Mouse (Mus musculus): ENCODE data around the gene Atp6v0e. TPM values are rescaled to one million over a fixed set of nuclear protein-coding genes. Genes with fewer than 3 reads are reported as not detected.

Gene Atp6v0e
- polyA plus RNA-seq, 1 experiment from 2014 or later = 492 TPM

- DNase-seq (ENCODE audit: low spot score) = peak; percentile 19
- no peaks in the 10 kb centered on the region for H3K9me3 ChIP-seq (replicated peaks; ENCODE audit: low read length)
- H3K4me3 ChIP-seq (replicated peaks; ENCODE audit: low read depth, low read length) = peak overlapping the region; percentile 84
- H3K4me2 ChIP-seq (ENCODE audit: low read length) = peak overlapping the region; percentile 57
- H3K27ac ChIP-seq = 0 out of 2 replicates have a peak overlapping the region, but pooled peaks have one; percentile 95
- H3K27me3 ChIP-seq (ENCODE audit: insufficient read depth, low read length) = no peaks in the 10 kb centered on the region
- H3K9ac ChIP-seq (ENCODE audit: low read depth, low read length) = 0 out of 2 replicates have a peak overlapping the region, but pooled peaks have one; percentile 76
- no peak for TF ChIP-seq CTCF (IDR thresholded peaks at IDR 0.05; ENCODE audit: low read depth)
- no peak; the same call in 1 of the 2 replicates for ATAC-seq (replicated peaks; ENCODE audit: low FRiP score, low read depth)
- H3K4me1 ChIP-seq (replicated peaks; ENCODE audit: insufficient read depth, low read length) = peaks cover 6% of the 10 kb centered on the region; the same call in 1 of the 2 replicates
- WGBS = 23% methylated on average over 7 of the region's 7 CpGs
- H3K36me3 ChIP-seq (ENCODE audit: insufficient read depth, low read length) = no peaks in the 10 kb centered on the region
Measured at GRCm38 (mm10) chr17:26675845-26676244, 12.8 kb downstream of the Atp6v0e start.

DNA sequence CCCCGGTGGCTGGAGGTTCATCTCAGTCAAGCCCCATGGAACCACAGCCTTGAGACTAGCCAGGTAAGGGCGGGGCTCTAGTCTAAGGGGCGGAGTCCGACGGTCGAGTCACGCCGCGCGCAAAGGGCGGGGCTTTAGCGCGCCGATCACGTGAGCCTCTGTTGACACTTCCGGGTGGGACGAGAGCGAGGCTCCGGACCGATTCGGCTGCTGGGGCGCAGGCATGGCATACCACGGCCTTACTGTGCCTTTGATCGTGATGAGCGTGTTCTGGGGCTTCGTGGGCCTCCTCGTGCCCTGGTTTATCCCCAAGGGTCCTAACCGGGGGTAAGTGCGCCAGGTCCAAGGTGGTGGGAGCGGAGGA lies 13.2 kb downstream of the Atp6v0e start:
- TF ChIP-seq CTCF (IDR thresholded peaks at IDR 0.05; ENCODE audit: low read depth) = no peak
- Histone ChIP-seq H3K4me2 (ENCODE audit: low read length) (peak overlapping the region; percentile 57), H3K27ac (peak overlapping the region; percentile 95), H3K9ac (ENCODE audit: low read depth, low read length) (peak overlapping the region; percentile 76), H3K4me1 (replicated peaks; ENCODE audit: insufficient read depth, low read length) (peaks cover 6% of the 10 kb centered on the region; the same call in 1 of the 2 replicates), H3K4me3 (replicated peaks; ENCODE audit: low read depth, low read length) (peak overlapping the region; percentile 84), H3K36me3 (ENCODE audit: insufficient read depth, low read length) (no peaks in the 10 kb centered on the region), H3K27me3 (ENCODE audit: insufficient read depth, low read length) (no peaks in the 10 kb centered on the region), H3K9me3 (replicated peaks; ENCODE audit: low read length) (no peaks in the 10 kb centered on the region)
- peak; percentile 94 for ATAC-seq (replicated peaks; ENCODE audit: low FRiP score, low read depth)
- peak; percentile 95 for DNase-seq (ENCODE audit: low spot score)
- WGBS = 1% methylated on average over 30 of the region's 30 CpGs

DNA sequence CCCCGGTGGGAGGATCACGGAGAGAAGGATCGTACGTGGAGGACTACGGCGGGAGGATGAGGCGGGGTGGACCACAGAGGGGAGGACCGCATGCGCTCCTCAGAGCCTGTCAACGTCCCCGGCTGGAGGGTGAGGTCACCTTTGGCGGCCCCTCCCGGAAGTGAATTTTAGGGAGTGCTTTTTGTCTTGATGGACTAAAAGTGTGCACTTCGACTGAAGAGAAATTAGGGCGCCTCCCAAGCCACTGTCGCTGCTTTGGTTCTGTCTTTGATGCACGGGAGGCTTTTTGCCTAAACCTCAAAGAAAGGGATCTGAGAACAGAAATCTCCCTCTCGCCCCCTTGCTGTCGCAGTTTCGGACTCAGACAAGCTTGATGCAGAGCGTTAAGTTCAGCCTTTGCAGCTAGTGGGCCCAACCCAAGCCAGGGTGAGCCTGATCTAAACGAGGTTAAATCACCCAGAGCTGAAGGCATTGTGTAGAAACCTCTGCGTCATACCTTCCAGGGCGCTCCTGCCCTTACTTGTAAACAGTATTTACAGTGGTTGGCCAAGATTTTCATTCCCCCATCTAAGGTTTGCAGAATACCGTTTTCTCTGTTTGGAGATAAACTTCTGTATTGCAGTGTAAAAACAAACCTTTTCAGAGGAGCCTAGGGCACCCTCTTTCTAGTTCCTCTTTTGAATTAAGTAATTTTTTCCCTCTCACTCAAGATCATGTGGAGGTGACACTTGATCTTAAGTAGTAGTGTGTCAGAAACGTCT lies 13.8 kb downstream of the Atp6v0e start:
- H3K4me1 ChIP-seq (replicated peaks; ENCODE audit: insufficient read depth, low read length) = peaks cover 6% of the 10 kb centered on the region; the same call in 1 of the 2 replicates
- WGBS = 1% methylated on average over 26 of the region's 26 CpGs
- peak; percentile 43; the same call in 1 of the 2 replicates for TF ChIP-seq CTCF (IDR thresholded peaks at IDR 0.05; ENCODE audit: low read depth)
- H3K36me3 ChIP-seq (ENCODE audit: insufficient read depth, low read length) = no peaks in the 10 kb centered on the region
- peak overlapping the region; percentile 76 for H3K9ac ChIP-seq (ENCODE audit: low read depth, low read length)
- no peaks in the 10 kb centered on the region for H3K27me3 ChIP-seq (ENCODE audit: insufficient read depth, low read length)
- DNase-seq (ENCODE audit: low spot score) = peak; percentile 82
- peak overlapping the region; percentile 84 for H3K4me3 ChIP-seq (replicated peaks; ENCODE audit: low read depth, low read length)
- H3K27ac ChIP-seq = peak overlapping the region; percentile 95
- peak overlapping the region; percentile 57 for H3K4me2 ChIP-seq (ENCODE audit: low read length)
- peak; percentile 88 for ATAC-seq (replicated peaks; ENCODE audit: low FRiP score, low read depth)
- no peaks in the 10 kb centered on the region for H3K9me3 ChIP-seq (replicated peaks; ENCODE audit: low read length)

DNA sequence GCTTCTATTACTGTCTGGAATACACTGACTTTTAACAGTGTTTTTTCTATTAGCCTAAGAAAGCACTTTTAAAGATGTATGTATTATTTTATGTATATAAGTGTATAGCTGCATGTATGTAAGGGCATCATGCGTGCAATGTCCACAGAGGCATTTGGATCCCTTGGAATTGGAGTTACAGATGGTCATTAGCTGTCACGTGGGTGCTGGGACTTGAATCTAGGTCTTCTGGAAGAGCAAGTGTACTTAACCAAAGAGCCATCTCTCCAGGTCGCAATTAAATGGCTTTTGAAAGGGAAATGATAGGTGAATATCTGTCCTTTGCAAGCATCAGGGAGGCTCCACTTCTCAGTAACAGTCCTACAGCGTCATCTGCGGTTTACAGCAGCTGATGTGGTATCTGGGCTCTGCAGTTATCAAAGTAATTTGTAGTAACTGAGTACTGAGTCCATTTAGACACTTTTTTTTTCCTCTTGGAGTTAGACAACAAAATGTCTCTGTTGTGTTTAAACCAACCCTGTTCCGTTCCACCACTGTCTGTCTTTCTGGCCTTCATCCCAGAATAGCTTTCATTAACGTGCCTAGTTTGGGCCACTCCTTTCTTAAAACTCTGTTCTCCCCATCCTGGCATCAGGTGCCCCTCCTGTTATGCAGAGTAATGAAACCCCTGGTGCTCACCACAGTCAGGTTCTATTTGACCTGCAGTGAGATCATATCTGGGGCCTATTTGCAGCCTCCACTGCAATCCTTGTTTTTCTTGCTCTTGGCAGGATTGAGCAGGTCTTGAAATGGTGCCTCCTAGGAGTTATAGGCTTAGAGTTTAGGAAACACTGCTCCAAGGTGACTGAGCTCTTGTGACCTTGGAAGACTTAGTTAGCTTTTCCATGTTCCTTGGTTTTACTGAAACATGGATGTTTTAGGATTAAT lies 14.9 kb downstream of the Atp6v0e start:
- WGBS = 72% methylated on average over 7 of the region's 7 CpGs
- H3K4me3 ChIP-seq (replicated peaks; ENCODE audit: low read depth, low read length) = 0 out of 2 replicates have a peak overlapping the region, but pooled peaks have one; percentile 0
- H3K27ac ChIP-seq = peak overlapping the region; percentile 60

GRCm38 (mm10) chr17:26681276-26681675 lies 18.2 kb downstream of the Atp6v0e start:
- DNase-seq (ENCODE audit: low spot score) (no peak), ATAC-seq (replicated peaks; ENCODE audit: low FRiP score, low read depth) (no peak)
- Histone ChIP-seq H3K36me3 (ENCODE audit: insufficient read depth, low read length) (0 out of 2 replicates have a peak, but pooled peaks cover 3% of the 10 kb centered on the region), H3K27me3 (ENCODE audit: insufficient read depth, low read length) (no peaks in the 10 kb centered on the region), H3K4me2 (ENCODE audit: low read length) (no peak overlapping the region), H3K9ac (ENCODE audit: low read depth, low read length) (no peak overlapping the region), H3K4me1 (replicated peaks; ENCODE audit: insufficient read depth, low read length) (peaks cover 6% of the 10 kb centered on the region; the same call in 1 of the 2 replicates), H3K9me3 (replicated peaks; ENCODE audit: low read length) (no peaks in the 10 kb centered on the region), H3K4me3 (replicated peaks; ENCODE audit: low read depth, low read length) (no peak overlapping the region), H3K27ac (no peak overlapping the region)
- 94% methylated on average over 6 of the region's 6 CpGs for WGBS
- peak; percentile 26; the same call in 1 of the 2 replicates for TF ChIP-seq CTCF (IDR thresholded peaks at IDR 0.05; ENCODE audit: low read depth)

More for the DNA sequence above, 14.9 kb downstream of the Atp6v0e start:
- no peaks in the 10 kb centered on the region for H3K27me3 ChIP-seq (ENCODE audit: insufficient read depth, low read length)
- no peak for DNase-seq (ENCODE audit: low spot score)
- no peak for TF ChIP-seq CTCF (IDR thresholded peaks at IDR 0.05; ENCODE audit: low read depth)
- ATAC-seq (replicated peaks; ENCODE audit: low FRiP score, low read depth) = no peak
- H3K9me3 ChIP-seq (replicated peaks; ENCODE audit: low read length) = no peaks in the 10 kb centered on the region
- H3K36me3 ChIP-seq (ENCODE audit: insufficient read depth, low read length) = no peaks in the 10 kb centered on the region
- no peak overlapping the region for H3K9ac ChIP-seq (ENCODE audit: low read depth, low read length)
- peak overlapping the region; percentile 57 for H3K4me2 ChIP-seq (ENCODE audit: low read length)
- peaks cover 6% of the 10 kb centered on the region; the same call in 1 of the 2 replicates for H3K4me1 ChIP-seq (replicated peaks; ENCODE audit: insufficient read depth, low read length)

Measured in kidney, postnatal 0 days (tissue).